Mouse (Mus musculus): ENCODE measurements around the gene Trim8. TPM values are rescaled to one million over a fixed set of nuclear protein-coding genes. Genes with fewer than 3 reads are reported as not detected.

Gene Trim8
- polyA plus RNA-seq, 1 experiment from 2014 or later, result 20.9 TPM

DNA sequence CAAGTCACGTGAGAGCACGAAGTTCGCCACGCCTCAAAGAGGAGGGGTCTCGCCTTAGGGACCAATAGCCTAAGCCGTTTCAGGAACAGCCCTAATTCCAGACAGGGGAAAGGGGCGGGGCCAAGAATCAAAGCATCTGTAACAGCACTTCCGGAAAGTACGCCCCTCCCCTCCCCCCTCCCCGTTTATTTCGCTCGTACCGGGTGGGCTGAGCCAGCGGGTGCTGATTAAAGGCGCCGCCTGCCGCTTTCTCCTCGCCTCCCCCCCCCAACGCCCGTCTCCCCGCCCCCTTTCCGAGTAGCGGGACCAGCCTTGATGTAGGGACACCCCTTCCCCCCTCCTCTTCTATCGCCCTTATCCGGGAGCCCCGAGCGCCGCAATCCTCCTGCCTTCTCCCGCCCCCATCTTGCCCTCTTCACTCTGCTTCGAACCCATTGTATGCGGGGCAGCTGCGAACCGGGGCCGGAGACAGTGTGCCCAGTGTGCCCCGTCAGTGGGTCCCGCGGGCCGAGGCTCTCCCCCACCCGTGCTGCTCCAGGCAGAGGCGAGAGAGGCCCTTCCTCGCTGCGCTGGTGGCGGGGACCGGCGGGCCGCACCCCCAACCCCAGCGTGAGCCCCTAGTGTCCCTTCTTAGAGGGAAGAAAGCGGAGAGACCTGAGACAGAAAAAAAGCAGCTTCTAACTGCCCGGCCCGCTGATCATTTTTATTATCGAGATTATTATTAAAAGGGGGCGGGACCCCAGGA lies 1.5 kb upstream of the Trim8 start:
- Histone ChIP-seq H3K4me1 (peaks cover 7% of the 10 kb centered on the region), H3K4me3 (replicated peaks) (peak overlapping the region; percentile 92), H3K27ac (peak overlapping the region; percentile 100), H3K4me2 (peak overlapping the region; percentile 84), H3K27me3 (replicated peaks) (no peaks in the 10 kb centered on the region), H3K9ac (peak overlapping the region; percentile 78), H3K36me3 (no peaks in the 10 kb centered on the region), H3K9me3 (no peaks in the 10 kb centered on the region)
- ATAC-seq (ENCODE audit: insufficient read depth, low FRiP score, low read depth), result peak; percentile 79
- under 1% methylated on average over 48 of the region's 52 CpGs for WGBS

DNA sequence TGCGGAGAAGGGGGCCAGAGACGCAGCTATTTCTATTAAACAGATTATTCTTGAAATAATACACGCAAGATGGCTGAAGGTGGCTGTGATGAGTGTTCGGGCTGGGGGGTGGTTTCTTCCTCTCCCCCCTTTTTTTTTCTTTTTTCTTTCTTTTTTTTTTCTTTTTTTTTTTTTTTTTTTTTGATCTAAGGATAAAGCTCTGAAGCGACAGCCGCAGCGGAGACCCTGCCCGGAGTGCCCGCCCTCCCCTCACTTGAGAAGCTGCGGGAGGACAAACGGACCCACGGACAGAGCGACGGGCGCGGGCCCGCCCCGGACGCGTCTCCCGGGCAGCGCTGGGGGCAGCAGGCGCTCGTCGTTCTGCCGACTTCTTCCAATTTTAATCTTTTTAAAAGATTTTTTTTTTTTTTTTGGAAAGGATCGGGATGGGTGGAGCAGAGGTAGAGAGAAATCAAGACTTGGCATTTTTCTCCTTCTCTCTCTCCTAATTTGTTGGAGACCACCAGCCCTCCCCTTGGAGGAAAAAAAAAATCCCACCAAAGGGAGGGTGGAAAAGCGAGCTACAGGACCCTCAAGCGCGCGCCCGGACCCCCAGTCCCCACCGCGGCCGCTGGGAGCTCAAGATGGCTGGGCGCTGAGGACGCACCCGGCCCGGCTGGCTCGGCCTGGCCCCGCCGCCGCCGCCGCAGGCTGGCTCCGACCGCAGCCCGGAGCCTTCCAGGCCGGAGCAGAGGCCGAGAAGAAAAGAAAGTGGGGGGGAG lies 741 bp upstream of the Trim8 start:
- H3K27me3 ChIP-seq (replicated peaks), result no peaks in the 10 kb centered on the region
- ATAC-seq (ENCODE audit: insufficient read depth, low FRiP score, low read depth), result peak; percentile 1; the same call in 1 of the 2 replicates
- H3K9ac ChIP-seq, result peak overlapping the region; percentile 78
- WGBS, result under 1% methylated on average over 50 of the region's 50 CpGs
- H3K9me3 ChIP-seq, result no peaks in the 10 kb centered on the region
- peak overlapping the region; percentile 84 for H3K4me2 ChIP-seq
- peak overlapping the region; percentile 92 for H3K4me3 ChIP-seq (replicated peaks)
- peaks cover 2% of the 10 kb centered on the region for H3K36me3 ChIP-seq
- peak overlapping the region; percentile 100 for H3K27ac ChIP-seq
- peaks cover 15% of the 10 kb centered on the region for H3K4me1 ChIP-seq

DNA sequence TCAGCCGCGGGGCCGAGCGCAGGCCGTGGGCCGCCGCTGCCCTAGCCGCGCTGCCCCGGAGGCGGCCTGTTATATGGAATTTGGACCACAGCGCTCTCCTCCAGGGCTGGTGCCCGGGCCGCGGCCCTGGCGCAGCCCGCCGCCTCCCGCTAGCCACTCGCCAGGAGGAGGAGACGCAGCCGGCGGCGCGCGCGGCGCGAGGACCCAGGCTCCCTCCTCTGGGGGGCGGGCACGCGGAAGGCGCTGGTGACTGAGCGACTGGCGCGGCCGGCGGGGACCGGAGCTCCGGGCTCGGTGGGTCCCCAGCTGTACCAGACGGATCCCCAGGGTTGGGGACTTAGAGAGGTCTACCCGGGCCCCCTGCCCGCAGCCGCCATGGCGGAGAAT lies 560 bp downstream of the Trim8 start:
- H3K4me2 ChIP-seq, result peak overlapping the region; percentile 84
- peak overlapping the region; percentile 92 for H3K4me3 ChIP-seq (replicated peaks)
- H3K36me3 ChIP-seq, result peaks cover 2% of the 10 kb centered on the region
- H3K9me3 ChIP-seq, result no peaks in the 10 kb centered on the region
- no peaks in the 10 kb centered on the region for H3K27me3 ChIP-seq (replicated peaks)
- H3K9ac ChIP-seq, result peak overlapping the region; percentile 97
- H3K27ac ChIP-seq, result peak overlapping the region; percentile 100
- peaks cover 28% of the 10 kb centered on the region for H3K4me1 ChIP-seq
- WGBS, result under 1% methylated on average over 46 of the region's 46 CpGs
- ATAC-seq (ENCODE audit: insufficient read depth, low FRiP score, low read depth), result no peak

DNA sequence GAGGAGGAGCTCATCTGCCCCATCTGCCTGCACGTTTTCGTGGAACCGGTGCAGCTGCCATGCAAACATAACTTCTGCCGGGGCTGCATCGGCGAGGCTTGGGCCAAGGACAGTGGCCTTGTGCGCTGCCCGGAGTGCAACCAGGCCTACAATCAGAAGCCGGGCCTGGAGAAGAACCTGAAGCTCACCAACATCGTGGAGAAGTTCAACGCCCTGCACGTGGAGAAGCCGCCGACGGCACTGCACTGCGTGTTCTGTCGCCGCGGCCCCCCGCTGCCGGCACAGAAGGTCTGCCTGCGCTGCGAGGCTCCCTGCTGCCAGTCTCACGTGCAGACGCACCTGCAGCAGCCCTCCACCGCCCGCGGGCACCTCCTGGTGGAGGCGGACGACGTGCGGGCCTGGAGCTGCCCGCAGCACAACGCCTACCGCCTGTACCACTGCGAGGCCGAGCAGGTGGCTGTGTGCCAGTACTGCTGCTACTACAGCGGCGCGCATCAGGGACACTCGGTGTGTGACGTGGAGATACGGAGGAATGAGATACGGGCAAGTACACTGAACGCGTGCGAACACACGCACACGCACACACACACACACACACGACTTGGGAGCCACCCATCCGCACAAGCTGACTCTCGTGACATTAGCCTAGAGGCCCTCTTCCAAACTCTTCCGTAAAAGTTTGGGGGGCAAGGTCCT lies 1.1 kb downstream of the Trim8 start:
- ATAC-seq (ENCODE audit: insufficient read depth, low FRiP score, low read depth), result peak; percentile 4; the same call in 1 of the 2 replicates
- under 1% methylated on average over 53 of the region's 53 CpGs for WGBS

DNA sequence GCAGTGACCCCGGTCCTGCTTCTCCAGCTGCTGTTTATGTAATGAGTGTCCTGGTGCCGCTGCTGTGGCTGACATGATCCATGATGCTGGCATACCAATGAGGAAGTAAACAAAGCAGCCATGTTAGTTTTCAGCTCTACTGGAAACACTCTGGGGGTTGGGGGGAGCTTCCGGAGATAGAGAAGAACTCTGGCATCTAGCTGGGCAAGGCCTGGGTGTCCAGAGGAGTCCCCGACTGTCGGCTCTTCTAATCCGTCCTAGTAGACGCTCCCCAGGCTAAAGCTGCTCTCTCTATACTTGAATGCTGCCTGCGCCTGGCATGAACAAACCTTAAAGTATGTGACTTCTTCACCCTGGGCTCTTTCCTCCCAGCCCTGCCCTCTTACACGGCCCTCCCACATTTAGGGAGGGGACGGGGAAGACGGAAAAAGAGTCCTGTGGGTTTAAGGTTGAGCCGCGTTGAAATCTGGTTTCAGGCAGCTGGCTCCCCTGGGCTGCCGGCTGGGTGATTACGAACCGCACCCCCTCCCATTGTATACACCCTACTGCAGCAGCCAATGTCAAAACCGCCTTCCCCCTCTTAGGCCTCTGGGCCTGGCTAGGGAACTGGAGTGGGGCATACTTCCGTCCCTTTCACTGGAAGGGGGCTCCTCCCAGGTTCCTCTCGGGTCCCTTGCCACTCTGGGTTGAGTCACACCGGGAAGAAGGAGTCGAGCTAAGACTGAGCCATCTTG lies 2.0 kb downstream of the Trim8 start:
- peak overlapping the region; percentile 97 for H3K9ac ChIP-seq
- peak overlapping the region; percentile 100 for H3K27ac ChIP-seq
- H3K4me1 ChIP-seq, result peaks cover 41% of the 10 kb centered on the region
- ATAC-seq (ENCODE audit: insufficient read depth, low FRiP score, low read depth), result peak; percentile 61
- H3K27me3 ChIP-seq (replicated peaks), result no peaks in the 10 kb centered on the region
- H3K36me3 ChIP-seq, result peaks cover 2% of the 10 kb centered on the region
- H3K4me3 ChIP-seq (replicated peaks), result peak overlapping the region; percentile 92
- no peaks in the 10 kb centered on the region for H3K9me3 ChIP-seq
- under 1% methylated on average over 21 of the region's 21 CpGs for WGBS
- H3K4me2 ChIP-seq, result peak overlapping the region; percentile 84

More for the DNA sequence above, 1.1 kb downstream of the Trim8 start:
- Histone ChIP-seq H3K9me3 (no peaks in the 10 kb centered on the region), H3K36me3 (peaks cover 2% of the 10 kb centered on the region), H3K4me2 (peak overlapping the region; percentile 84), H3K9ac (peak overlapping the region; percentile 97), H3K4me1 (peaks cover 32% of the 10 kb centered on the region), H3K27ac (peak overlapping the region; percentile 100), H3K4me3 (replicated peaks) (peak overlapping the region; percentile 92), H3K27me3 (replicated peaks) (no peaks in the 10 kb centered on the region)

DNA sequence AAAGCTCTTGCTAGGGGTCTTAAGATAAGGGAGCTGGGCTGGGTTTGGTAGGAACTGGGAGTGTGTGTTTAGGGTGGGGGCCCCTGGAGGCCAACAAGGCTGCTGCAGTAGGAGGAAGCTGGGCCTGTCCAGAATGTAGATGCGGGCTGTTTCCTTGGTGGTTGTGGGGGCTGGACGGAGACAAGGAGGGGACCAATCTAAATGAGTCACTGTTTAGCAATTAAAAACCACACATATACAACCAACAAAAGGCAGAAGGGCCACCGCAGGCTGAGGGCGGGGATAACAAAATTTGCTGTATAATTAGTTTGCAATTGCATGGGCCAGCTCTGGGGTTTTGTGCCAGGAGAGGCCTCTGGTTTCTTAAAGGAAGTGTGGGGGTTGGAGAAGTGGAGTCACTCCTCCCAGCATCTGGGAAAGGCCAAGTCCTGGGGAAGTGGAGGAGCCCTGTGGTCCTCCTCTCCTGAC lies 2.6 kb downstream of the Trim8 start:
- H3K9ac ChIP-seq, result peak overlapping the region; percentile 97
- peak overlapping the region; percentile 92 for H3K4me3 ChIP-seq (replicated peaks)
- peak overlapping the region; percentile 84 for H3K4me2 ChIP-seq
- WGBS, result 3% methylated on average over 4 of the region's 4 CpGs
- H3K4me1 ChIP-seq, result peaks cover 47% of the 10 kb centered on the region
- H3K27ac ChIP-seq, result peak overlapping the region; percentile 100
- H3K27me3 ChIP-seq (replicated peaks), result no peaks in the 10 kb centered on the region
- H3K36me3 ChIP-seq, result peaks cover 2% of the 10 kb centered on the region
- no peak; the same call in 1 of the 2 replicates for ATAC-seq (ENCODE audit: insufficient read depth, low FRiP score, low read depth)
- no peaks in the 10 kb centered on the region for H3K9me3 ChIP-seq

DNA sequence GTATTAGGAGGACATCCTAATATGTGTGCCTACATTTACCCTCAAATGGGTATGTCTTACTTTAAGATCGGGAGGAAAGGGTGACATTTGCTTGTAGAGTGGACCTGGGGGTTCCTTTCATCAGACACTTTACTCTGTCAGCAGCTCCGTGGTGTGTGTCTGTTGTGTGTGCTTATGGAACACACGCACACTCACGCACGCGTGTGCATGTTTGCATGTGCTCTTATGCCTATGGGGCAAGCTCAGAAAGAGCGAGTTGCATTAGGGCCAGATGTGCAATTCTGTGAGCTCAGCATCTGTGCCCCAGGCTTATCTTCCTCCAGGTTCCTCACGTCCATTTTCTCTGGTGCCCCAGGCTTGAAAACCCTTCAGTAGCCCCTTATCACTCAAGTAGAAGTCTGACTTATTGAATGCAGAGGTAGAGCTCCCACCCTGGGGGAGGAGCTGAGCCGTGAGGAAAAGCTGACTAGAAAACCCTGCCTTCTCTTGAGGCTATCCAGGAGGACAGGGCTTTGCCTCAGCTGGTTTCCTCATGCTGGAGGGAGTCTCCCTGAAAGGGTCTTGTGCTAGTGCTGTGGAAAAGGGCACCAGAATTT lies 3.4 kb downstream of the Trim8 start:
- ATAC-seq (ENCODE audit: insufficient read depth, low FRiP score, low read depth), result no peak
- no peaks in the 10 kb centered on the region for H3K9me3 ChIP-seq
- H3K9ac ChIP-seq, result peak overlapping the region; percentile 97; the same call in 1 of the 2 replicates
- H3K4me1 ChIP-seq, result peaks cover 55% of the 10 kb centered on the region
- peak overlapping the region; percentile 92 for H3K4me3 ChIP-seq (replicated peaks)
- H3K27me3 ChIP-seq (replicated peaks), result no peaks in the 10 kb centered on the region
- peaks cover 2% of the 10 kb centered on the region for H3K36me3 ChIP-seq
- peak overlapping the region; percentile 100 for H3K27ac ChIP-seq
- 50% methylated on average over 9 of the region's 9 CpGs for WGBS
- H3K4me2 ChIP-seq, result peak overlapping the region; percentile 84

DNA sequence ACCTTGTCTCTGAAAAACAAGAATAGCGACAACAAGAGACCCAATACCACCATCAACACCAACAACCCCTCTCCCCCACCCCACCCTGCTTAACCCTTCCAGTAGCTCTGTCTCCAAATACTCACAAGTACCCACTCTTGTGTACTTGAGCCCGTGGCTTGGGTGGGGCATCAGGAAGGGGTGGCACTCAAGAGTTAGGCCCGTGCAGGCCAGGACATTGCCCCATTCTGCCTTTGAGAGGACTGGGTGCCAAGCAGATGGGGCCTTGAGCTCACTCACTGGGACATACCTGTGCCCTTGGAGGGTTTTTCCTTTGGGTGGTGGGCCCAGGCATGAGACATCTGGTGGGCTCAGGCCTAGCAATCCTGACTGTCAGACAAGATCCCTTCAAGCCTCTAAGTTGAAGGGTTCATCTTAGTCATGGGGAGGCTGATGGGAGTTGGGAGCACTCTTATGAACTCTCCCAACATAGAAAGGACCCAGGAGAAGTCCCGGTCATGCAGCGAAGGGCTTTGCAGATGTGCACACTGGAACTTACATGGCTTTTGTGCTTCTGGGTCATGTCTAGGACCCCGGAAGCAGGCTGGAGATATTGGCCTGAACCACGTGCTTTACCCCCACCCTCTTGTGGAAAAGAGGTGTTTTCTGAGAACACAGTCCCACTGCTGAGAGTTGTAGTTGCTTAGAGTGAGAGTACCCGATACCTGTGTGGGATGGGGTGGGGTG lies 4.3 kb downstream of the Trim8 start:
- Histone ChIP-seq H3K4me2 (peak overlapping the region; percentile 84), H3K36me3 (peaks cover 2% of the 10 kb centered on the region), H3K27ac (peak overlapping the region; percentile 100), H3K4me1 (peaks cover 62% of the 10 kb centered on the region), H3K9ac (no peak overlapping the region), H3K27me3 (replicated peaks) (no peaks in the 10 kb centered on the region), H3K9me3 (no peaks in the 10 kb centered on the region), H3K4me3 (replicated peaks) (peak overlapping the region; percentile 92; the same call in 1 of the 2 replicates)
- ATAC-seq (ENCODE audit: insufficient read depth, low FRiP score, low read depth), result no peak
- 69% methylated on average over 8 of the region's 8 CpGs for WGBS

DNA sequence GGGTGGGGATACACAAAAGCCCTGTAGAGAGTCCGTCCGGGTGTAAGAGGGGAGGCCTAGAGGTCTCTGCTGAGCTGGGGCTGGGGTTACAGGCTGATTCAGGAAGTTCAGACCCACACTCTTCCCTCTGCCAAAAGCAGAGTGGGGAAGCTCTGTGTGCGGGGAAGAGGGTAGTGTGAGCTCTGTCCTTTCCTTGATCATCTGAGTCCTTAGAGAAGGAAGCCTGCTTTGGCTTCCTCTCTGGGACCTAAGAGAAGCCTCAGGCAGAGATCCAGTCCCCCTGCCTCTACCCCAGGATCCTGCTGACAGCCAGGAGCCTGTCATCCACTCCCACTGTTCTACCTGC lies 4.8 kb downstream of the Trim8 start:
- H3K9ac ChIP-seq, result no peak overlapping the region
- H3K4me3 ChIP-seq (replicated peaks), result no peak overlapping the region
- no peaks in the 10 kb centered on the region for H3K9me3 ChIP-seq
- H3K27ac ChIP-seq, result no peak overlapping the region
- ATAC-seq (ENCODE audit: insufficient read depth, low FRiP score, low read depth), result no peak
- H3K4me2 ChIP-seq, result peak overlapping the region; percentile 84
- 53% methylated on average over 3 of the region's 3 CpGs for WGBS
- H3K27me3 ChIP-seq (replicated peaks), result no peaks in the 10 kb centered on the region
- H3K36me3 ChIP-seq, result peaks cover 2% of the 10 kb centered on the region
- H3K4me1 ChIP-seq, result peaks cover 65% of the 10 kb centered on the region

DNA sequence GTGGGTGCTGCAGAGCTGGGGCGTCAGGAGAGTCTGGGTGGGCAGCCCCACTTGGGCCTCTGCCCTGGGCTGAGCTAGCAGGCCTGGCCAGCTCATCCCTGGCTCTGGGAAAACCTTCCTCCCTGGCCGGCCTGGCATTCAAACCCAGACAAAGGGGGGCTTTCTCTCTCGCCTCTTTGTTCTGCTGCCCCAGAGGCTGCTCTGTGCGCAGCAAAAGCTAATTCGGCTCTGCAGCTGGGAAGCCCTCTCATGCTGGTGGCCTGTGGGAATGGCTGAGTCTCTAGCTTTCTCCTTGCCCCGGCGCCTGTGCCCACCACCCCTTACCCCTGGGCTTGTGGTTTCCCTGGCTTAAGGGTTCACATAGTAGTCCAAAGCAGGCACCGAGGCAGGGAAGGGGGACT lies 5.7 kb downstream of the Trim8 start:
- WGBS, result 74% methylated on average over 8 of the region's 8 CpGs
- peak overlapping the region; percentile 84; the same call in 1 of the 2 replicates for H3K4me2 ChIP-seq
- 0 out of 2 replicates have a peak overlapping the region, but pooled peaks have one; percentile 7 for H3K4me3 ChIP-seq (replicated peaks)
- ATAC-seq (ENCODE audit: insufficient read depth, low FRiP score, low read depth), result no peak
- no peaks in the 10 kb centered on the region for H3K9me3 ChIP-seq
- H3K9ac ChIP-seq, result peak overlapping the region; percentile 19; the same call in 1 of the 2 replicates
- H3K4me1 ChIP-seq, result peaks cover 67% of the 10 kb centered on the region
- no peaks in the 10 kb centered on the region for H3K27me3 ChIP-seq (replicated peaks)
- H3K36me3 ChIP-seq, result peaks cover 8% of the 10 kb centered on the region
- H3K27ac ChIP-seq, result 0 out of 2 replicates have a peak overlapping the region, but pooled peaks have one; percentile 77
